Mouse (Mus musculus): ENCODE measurements at regions not wholly inside any gene's neighbourhood (a gene's known extent, or its start where the extent isn't known, plus 50 kb on each side); places are given as distances from the start of the nearest gene placed in this dataset.

DNA sequence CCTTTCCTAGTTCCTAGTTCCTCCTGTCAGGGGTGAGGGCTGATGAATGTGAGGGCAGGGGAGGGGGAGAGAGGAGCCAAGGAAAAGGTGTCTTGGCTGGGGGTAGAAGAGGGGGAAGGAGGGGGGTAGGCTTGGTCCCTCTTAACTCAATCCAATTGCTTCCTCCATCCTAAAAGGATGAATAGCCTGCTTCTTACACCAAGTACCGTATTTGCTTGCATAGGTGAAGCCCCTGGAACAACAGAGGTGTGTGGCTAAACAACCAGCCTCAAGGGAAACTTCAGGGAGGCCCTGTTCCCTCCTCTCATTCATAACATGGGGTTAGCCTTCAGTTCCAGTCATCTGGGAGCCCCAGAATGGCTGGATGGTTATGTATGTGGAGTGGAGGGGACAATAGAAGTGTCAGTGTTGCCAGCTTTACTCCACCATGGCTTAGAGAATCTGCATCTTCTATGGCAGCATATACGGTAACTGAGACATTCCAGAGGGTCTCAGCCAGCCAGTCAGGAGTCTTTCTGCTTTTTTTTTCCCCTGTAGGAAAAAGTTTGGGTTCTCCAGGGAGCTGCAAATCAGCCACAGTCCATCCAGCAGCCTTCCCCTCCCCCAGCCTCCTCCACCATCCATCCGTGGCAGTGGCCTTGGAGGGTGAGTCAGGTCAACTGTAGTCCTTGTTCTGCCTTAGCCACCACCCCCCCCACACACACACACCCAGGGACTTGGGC is 100.2 kb upstream of the Ccnd2 start:
- DNase-seq (ENCODE audit: inconsistent age in 2 of 2, low spot score in 1 of 2), result peak; percentile 63 to 80

DNA sequence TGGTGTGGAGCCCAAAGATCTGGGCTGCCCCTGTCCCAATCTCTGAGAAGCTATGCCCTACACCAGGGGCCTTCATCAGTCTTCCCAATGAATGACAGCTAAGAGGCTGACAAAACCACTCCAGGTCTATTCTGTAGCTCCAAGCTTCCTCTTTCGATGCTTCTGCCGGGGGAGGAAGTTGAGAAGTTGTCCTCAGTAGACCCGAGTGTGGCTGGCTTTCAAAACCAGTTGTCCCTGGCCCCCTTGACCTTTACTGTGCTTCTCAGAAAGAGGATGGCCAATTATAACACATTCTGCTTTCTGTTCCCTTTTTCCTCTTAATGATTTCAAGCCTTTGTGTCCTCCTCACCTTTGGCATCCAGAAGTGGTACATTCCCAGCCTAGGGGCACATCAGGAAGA is 101.9 kb upstream of the Ccnd2 start:
- peak in 1 of 2 experiments; percentile 52 for DNase-seq (ENCODE audit: inconsistent age in 2 of 2, low spot score in 1 of 2)

DNA sequence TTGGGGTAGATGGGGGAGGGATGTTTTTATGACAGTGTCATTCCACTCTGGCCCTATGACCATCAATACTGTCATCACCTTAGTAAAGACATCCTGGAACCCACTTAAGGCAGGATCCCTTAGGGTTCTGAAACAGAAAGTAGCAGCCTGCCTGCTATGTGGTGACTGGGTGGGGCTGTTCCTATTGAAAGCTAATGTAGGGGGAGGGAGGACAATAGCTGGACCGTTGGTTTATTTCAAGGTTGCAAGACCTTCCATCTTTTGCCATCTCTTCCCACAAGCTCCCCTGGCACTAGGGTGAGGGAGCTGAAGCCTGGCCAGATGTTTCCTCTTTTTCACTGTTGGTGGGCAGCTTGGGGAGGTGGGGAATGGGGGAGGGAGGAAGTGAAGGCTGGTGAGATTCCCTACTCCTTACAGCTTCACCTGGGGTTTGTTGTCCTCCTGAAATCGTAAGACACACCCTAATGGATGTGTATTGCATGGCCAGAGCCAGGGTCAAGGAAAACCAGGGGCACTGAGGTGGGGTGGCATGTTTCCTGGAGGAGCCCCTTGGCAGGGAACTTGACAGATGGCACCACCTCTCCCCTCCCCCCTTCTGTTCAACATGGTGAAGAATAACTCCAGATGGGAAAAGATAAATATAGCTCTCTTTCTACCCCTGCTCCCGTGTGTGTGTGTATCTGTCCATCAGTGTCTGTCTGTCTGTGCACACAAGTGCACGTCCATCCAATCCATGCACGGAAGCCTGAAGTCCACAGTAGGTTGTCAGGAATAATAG is 112.1 kb upstream of the Ccnd2 start:
- no peak for DNase-seq (ENCODE audit: inconsistent age in 2 of 2, low spot score in 1 of 2)

DNA sequence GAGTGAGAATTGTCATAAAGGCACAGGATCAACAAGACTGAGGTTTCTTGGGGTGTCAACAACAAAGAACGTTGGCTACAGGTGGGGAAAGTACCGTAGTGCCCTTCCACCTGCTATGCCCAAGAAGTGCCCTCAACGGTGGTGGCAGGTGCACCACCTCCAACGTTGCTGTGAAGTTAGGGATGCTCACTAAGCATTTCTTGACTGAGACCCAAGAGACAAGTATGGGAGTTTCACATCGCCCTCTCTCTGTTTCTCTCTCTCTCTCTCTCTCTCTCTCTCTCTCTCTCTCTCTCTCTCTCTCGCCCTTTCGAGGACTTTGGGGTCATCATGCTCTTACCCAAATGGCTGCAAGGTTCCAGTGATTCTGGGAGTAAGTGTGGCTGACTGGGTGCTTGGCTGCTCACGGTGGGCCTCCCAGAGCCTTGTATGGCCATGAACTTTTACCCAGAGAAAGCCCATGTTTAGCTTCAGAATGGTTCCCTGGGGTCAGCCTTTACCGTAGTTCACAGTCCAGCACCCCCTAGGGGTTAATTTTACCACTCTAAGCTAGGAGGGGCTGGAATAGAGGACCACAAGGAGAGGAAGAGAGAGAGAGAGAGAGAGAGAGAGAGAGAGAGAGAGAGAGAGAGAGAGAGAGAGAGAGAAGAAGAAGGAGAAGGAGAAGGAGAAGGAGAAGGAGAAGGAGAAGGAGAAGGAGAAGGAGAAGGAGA is 113.2 kb upstream of the Ccnd2 start:
- no peak for DNase-seq (ENCODE audit: inconsistent age in 2 of 2, low spot score in 1 of 2)

DNA sequence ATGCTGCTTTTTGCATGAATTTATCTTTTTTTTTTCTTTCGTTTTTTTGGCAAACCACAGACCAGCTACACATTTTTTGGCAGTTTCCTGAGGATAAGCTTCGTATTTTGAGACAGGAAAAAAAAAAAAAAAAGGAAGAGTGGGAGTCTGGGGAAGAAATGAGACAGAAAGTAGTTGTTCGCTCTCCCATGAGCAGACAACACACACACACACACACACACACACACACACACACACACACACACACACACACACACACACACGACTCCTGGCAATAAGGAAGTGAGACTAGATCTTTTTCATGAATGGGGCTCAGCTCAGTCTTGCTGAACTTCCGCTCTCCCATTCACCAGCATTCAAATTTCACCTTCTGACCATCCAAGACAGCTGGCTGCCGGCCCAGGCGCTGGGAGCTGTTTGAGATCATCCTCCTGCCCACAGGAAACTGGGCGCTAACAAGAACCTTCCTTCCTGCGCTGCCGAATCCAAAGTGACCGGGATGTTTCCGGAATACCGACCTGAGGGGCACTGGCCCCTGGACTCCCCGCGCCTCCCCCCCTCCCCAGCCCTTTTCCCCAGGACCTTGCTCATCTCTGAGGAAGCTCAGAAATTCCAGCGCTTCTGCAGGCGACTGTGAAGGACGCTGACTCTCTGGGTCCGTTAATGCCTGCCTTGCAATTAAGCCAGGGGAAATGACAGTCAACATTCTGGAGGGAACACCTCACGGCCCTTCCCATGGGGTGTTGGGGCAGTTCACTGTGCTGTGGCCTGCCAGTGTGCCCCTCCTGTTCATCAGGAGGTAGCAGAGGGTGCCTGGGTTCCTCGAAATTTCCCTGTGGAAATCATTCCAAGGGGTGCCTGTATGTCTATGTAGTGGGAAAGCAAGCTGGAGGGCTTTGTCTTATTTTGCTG is 114.2 kb upstream of the Ccnd2 start:
- DNase-seq (ENCODE audit: inconsistent age in 2 of 2, low spot score in 1 of 2), result peak; percentile 81 to 90

DNA sequence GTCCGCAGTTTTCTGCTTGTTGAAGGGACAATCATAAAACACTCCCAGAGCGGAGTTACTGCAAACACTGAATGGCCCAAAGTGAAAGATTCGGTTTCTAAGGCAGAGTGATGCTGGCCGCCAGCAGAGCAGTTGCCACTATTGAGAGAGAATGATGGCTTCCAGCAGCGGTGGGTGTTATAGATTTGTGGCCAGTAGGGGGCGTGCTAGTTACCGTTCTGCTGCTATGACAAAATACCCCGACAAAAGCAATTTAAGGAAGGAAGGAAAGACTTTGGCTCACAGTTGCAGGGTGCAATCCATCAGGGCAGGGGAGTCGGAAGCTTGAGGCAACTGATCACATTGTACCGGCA is 114.8 kb upstream of the Ccnd2 start:
- DNase-seq (ENCODE audit: inconsistent age in 2 of 2, low spot score in 1 of 2), result peak; percentile 13 to 48

DNA sequence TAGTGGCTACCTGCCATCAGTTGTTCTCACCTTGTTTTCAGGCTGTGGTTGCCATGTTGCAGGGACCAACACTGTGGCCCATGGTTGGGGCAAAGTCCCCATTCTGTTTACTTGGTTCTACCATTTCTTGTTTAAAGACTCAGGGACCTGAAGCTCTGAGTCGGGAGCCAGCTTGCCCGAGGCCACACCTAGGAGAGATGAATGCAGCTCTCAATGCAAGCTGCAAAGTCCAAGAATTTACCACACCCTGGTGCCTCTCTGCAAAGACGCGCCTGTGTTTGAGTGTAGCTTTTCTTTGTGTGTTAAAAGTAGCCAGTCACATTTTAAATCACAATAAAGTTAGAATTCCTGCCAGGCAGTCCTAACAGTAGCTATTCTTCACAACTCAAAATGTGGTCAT is 117.0 kb upstream of the Ccnd2 start:
- no peak for DNase-seq (ENCODE audit: inconsistent age in 2 of 2, low spot score in 1 of 2)

DNA sequence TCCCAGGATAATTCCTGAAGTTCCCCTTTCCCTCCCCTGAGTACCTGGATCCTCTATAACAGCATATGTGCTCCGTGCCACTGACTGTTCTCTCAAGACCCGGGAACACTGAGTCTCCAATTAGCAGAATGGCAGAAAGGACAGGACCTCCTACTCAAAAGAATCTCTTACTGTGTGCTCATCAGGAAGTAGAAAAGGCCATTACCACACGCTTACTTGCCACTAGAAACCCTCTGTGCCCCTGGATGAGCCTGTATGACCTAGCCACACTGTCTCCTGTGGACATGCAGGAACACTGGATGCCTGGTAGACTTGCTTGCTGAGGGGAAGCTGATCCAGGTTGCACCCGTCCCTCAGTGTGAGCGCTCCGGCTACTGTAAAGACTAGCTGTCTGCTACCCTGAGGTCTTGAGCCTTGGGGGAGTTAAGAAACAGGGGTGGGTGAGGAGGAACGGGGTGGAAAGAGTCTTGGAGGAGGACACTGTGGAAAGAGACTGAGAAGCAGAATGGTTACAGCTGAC is 117.6 kb upstream of the Ccnd2 start:
- no peak for DNase-seq (ENCODE audit: inconsistent age in 2 of 2, low spot score in 1 of 2)

DNA sequence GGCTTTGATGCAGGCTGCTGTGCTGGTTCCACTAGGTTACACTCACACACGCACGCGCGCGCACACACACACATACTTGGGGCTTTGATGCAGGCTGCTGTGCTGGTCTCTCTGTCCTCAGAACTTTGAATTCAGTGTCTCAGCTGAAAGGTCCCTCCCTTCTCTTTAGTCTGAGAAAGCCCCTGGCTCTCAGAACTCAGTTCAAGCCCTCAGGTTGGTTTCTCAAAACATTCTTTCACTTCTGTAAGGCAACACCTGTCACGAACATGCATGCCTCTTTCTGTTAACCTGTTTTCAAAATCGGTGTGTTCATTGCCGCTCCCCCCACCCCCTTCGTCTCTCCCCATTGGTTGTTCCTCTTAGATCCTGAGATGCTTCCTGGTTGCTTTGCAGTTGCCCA is 118.8 kb upstream of the Ccnd2 start:
- DNase-seq (ENCODE audit: inconsistent age in 2 of 2, low spot score in 1 of 2), result no peak

DNA sequence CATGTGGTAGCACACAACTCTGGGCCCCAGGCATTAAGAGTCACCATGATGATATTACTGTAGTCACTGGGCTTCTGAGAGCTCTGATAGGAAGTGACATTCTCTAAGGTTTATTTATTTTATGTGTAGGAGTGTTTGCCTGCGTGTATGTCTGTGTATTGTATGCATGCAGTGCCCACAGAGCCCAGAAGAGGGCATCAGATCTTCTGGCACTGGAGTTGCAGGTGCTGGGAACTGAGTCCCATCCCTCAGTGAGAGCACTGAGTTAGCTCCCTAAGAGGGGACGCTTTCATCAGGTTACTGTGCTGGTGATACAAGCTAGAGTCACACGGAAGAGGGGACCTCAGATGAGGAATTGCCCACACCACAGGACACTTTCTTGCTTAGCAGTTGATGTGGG is 119.4 kb upstream of the Ccnd2 start:
- no peak for DNase-seq (ENCODE audit: inconsistent age in 2 of 2, low spot score in 1 of 2)

DNA sequence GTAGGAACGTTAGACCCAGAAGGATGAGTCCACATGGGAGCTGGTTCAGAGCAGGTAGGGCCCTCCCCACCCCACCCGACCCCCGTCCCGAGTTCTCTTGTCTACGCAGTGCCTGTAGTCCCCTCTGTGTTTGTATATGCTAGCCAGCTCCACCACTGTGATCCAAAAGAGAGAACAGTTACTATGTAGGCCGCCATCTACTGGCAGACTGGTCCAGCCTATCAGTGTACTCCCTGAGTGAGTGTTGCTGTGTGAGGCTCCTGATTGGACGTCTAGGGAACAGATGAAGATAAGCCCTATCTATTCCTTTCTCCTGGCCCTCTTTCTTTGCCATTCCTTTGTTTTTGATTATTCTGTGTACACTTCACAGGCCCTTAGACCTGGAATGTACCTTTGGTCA is 120.6 kb upstream of the Ccnd2 start:
- DNase-seq (ENCODE audit: inconsistent age in 2 of 2, low spot score in 1 of 2), result peak; percentile 31 to 70

DNA sequence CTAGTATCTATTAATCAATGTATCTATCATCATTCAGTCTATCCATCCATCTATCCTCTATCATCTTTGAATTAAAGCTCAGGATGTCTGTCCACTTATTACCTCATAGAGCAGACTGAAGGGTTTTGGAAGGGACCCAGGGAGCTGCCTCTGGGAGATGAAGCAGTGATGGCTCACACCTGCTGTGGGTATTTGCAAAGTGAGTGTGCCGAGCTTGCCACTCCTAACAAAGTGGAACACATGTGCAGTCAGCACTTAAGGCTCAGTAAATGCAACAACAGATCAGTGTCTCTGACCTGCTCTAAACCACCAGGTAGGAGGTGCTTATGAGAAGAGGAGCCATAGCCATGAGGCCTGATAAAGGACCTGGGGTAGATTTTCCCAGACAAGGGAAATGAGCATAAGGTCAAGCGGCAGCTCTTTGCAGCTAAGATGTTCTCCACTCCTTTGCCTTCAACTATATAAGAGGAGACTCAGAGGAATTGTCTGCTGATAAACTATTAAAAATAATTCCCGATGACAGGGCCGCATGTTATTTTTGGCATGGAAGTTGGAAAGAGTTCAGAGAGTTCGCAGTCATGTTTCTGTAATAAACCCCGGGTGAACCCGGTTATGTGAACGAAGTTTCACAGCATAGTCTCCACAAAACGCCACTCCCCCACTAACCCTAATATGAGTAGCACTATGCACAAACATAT is 122.9 kb upstream of the Ccnd2 start:
- no peak for DNase-seq (ENCODE audit: inconsistent age in 2 of 2, low spot score in 1 of 2)

DNA sequence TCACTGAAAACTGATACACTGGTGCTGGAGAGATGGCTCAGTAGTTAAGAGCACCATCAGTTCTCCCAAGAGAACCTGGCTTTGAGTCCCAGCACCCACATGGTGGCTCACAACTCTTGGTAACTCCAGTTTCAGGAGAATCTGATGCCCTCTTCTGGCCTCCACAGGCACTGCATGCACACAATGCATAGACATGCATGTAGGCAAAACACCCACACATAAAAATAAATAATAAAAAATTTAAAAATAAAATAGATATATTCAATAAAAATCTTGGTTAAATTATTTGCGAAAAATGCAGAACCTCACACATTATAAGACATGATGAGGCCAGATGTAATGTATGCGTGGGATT is 123.4 kb upstream of the Ccnd2 start:
- DNase-seq (ENCODE audit: inconsistent age in 2 of 2, low spot score in 1 of 2), result no peak

DNA sequence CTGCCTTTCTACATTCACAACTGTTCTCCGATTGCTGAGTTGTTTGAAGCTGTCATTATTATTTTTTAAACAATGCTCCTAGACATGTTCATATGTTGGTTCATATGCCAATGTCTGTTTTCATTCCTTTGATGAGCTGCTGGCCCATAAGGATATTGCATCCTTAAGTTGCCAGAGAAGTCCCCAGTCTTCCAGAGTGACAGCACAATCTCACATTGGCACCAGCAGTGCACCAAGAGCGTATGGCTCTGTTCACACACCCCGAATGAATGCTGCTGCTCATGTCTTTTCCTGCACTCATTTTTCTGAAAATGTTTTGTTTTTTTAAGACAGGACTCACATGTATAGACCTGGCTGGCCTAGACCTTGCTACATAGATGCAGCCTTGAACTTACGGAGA is 124.4 kb upstream of the Ccnd2 start:
- DNase-seq (ENCODE audit: inconsistent age in 2 of 2, low spot score in 1 of 2), result no peak

DNA sequence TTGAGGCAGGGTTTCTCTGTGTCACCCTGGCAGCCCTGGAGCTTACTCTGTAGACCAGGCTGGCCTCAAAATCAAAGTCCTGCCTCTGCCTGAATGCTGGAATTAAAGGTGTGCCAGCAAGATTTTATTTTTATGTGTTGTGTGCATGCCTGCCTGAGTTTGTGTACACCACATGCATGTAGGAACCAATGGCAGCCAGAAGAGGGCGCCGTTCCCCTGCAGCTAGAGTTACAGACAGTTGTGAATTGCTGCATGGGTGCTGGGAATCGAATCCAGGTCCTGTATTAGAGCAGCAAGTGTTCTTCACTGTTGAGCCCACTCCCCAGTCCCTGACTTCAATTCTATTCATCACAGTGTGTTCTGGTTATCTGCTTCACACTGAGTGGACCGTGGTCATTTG is 126.4 kb upstream of the Ccnd2 start:
- DNase-seq (ENCODE audit: inconsistent age in 2 of 2, low spot score in 1 of 2), result no peak

DNA sequence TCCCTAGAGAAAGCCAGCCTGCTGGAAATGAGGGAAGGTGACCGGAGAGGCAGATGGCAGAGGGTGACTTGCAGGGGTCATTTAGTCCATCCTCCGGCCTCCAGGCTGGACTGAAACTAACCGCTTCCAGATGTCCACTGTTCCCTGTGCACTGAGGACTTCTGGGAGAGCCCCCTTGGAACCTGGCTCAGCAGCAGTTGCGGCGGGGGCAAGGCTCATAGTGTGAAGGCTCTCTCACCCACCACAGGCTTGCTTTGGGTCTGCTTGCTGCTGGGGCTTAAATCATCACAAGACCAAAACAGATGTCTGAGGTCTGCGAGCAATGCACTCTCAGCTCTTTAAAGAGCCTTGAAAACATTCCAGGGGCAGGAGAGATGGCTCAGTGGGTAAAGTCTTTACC is 132.2 kb upstream of the Ccnd2 start:
- DNase-seq (ENCODE audit: inconsistent age in 2 of 2, low spot score in 1 of 2), result no peak

DNA sequence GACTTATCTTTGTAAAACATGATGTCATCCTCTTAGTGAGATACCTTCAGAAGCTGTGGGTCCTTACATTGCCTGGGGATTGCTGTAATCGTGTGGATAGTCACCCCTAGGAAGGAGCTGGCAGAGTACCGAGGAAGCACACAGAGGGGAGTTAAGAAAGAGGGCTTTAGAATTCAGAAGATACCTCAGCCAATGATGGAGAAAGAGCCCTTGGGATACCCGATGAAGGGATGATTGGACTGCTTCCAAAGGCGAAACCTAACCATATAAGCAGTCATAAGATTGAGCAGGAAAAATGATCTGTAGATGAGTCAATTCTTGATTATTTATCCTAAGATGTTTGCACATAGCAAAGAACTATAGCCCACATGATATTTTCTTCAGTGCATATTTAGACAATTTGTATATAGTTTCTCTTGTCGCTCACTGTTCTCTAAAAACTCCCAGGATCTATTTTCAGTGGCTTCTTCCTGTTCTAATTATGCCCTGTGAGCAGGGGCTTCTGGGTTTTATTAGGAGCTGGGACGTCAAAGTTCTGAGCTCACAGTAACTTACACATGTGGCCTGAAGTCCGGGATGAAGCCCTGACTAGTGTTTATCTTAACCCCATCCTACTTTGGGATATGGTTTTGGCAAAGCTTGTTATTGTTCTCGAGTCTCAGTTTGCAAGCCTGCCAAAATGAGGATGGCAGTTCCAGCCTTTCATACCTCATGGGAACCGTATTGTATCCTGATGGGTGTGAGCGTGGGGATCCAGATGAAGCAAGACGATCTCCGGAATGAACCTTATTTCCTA is 134.9 kb upstream of the Ccnd2 start:
- no peak for DNase-seq (ENCODE audit: inconsistent age in 2 of 2, low spot score in 1 of 2)

DNA sequence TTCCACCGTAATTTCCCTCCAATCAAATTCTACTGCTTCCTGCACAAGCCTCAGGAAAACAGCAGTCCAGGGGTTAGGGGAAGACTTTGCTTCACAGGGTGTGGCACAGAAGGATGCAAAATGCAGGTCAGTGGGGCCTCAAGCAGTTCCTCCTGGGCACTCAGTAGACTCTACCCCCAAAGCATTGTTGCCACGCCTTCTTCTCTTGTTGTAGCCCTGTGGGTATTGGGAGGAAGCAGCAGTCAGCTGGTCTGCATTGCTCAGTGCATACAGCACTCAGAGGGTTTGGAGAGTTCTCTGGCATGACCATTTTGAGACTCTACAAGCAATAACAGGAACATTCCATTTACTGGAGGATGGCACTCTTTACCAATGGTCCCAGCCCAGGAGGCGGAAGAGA is 137.0 kb upstream of the Ccnd2 start:
- DNase-seq (ENCODE audit: inconsistent age in 2 of 2, low spot score in 1 of 2), result no peak

DNA sequence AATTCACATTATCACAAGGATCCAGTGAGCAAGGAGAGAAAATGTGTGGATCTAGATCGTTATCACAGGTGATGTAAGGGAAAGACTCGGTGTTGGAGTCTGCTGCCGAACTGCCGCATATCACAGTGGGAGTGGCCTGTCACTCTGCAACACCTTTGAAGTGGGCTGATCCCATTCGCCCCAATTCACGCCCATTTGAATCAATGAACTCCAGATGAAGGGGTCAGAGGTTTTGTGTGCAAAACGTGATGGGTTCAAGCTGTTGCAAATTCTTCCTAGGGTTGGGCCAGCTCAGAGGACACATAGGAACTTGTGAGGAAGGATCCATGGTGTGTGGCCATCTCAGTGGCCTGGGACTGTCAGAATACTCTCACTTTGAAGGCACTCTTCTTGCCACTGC is 139.9 kb upstream of the Ccnd2 start:
- DNase-seq (ENCODE audit: inconsistent age in 2 of 2, low spot score in 1 of 2), result no peak

DNA sequence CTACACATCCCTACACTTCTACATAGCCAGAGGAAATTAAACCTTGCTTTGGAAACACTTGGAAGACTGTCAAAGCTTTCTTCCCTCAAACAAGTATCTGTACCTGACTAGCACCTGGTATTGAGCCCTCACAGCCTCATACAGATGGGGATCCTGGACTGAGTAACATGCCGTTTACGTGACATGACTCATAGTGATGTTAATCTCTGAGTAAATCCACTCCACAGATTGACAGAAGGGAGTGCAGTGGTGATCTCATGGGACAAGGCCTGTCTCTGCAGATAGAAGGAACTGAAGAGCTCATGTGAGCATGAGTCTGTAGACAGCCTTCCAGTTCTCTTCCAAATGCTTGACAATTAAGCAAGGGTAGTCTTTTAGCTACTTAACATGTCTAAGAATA is 141.8 kb upstream of the Ccnd2 start:
- DNase-seq (ENCODE audit: inconsistent age in 2 of 2, low spot score in 1 of 2), result no peak
